Mouse (Mus musculus): Measurements from ENCODE around the gene Gsg1. TPM values are rescaled to one million over a fixed set of nuclear protein-coding genes. Genes with fewer than 3 reads are reported as not detected.

Gene Gsg1
- total RNA-seq, 2 experiments from 2014 or later, result 0.81 to 0.88 TPM

DNA sequence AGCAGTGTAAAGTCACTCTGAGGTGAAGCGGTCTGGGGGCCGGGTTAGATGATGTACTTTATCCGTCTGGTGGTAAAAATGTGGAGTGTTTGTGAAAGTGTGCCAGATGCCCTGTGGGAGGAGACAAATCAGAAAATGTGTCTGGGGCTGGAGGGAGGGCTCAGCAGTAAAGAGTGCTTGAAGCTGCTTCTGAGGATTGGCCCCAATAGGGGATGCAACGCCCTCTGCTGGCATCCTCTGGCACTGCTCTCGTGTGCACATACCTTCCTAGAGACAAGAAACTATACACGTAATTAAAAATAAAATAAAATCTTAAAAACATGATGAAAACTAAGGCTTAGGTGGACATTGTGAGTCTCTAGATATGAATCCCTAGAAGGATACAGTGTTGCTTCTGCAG lies 6.3 kb upstream of the Gsg1 start:
- no peak for DNase-seq

- peak; percentile 90 for DNase-seq
Observed at GRCm38 (mm10) chr6:135252728-135253077, 1.4 kb downstream of the Gsg1 start.

- no peak for DNase-seq
Observed at GRCm38 (mm10) chr6:135251849-135252727, 2.1 kb downstream of the Gsg1 start.

DNA sequence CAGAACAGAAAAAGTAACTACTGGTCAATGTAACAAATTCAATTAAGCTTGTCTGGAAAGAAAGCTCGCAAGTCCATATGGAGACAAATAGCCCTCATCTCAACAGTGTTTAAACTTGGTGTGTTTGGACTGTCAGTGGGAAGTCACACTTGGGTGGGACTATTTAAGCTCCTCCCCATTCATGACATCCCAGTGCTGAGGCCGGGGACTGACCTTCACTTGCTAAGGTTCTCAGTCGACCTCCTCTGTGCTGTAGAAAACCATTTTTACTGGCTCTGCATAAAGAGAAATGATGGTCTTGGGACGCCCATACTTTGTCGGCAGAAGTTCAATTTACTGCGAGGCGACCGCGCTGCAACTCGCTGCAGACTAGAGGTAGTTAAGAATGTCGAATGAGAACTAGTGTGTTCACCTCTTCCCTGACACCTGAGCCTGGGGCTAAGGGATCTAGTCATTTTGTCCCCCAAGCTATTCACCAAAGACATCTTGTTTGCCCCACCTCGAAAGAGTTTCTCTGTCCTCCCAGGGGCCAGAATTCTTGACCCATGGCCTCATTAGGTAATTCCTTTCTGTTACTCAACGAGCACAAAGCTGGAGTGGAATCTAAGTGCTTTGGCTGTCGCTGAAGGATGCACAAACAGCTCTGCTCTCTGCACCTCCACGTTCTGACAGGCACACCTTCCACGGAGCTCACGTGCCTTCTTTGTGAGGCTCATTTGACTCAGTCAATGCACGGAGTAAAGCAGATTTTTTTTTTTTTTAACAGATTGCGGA lies 3.0 kb downstream of the Gsg1 start:
- DNase-seq, result no peak

DNA sequence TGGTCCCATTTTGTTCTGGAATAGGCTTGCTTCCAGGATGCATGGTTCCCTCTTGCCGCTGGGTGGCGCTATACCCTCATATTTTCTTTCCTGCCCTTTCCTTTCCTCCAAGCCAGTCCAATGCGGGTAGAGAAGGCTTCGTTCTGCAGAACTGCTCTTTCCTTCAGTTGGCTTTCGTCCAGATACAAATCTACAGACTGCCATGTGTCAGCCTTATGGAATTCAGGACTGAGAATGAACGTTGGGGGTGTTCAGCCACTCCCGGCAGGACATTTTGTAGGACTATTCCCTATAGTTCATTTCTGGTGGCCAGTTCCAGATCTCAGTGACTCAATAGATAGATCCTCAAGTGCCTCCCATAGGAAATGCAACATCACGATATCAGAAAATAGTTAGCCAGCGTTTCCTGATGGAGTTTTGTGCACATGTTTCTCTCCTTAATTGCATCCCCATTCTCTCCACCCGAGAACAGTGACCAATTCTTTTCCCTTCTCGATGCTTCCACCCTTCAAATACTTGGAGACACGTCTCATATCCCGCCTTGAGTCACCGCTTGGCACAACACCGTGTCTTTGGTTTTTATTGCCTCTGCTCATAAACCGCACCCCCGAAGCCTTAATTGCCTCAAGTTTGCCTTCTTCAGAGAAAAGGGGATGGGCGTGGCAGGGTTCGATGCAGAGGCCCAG lies 4.2 kb downstream of the Gsg1 start:
- DNase-seq, result peak; percentile 83

DNA sequence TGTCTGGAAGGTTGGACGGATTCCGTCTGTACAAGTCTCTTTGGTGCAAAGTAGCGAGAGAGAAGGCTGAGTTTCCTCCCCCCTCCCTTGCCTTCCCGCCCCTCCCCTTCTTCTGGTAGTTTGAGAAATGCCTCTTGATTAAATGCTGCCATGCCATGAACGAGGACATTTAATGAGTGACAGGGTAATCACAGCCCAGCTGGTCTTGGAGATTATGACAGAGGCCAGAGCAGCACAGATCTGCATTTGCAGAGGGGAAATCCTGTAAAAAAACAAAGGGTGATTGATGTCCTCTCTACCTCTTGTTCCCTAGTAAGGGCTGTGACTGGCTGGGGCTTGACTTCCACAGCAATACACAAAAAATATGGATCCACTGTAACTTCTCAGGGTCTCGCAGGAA lies 6.3 kb downstream of the Gsg1 start:
- no peak for DNase-seq

DNA sequence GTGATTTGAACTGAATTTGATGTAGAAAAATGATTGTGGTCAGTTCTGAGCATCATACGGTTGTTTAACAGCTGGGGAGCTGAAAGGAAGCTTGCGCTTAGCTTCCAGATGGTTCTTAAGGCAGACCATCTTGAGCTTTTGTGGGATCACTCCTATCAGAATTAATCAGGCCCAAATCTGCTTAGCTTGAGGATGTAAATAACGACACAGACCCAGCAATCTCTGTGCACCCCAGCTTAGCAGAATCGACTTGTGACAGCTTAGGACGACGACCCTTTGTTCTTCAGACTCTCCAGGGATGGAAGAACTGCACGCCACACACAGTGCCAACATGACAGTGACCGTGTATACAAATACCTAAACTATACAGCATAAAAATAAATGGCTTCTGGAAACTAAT lies 8.6 kb downstream of the Gsg1 start:
- no peak for DNase-seq

DNA sequence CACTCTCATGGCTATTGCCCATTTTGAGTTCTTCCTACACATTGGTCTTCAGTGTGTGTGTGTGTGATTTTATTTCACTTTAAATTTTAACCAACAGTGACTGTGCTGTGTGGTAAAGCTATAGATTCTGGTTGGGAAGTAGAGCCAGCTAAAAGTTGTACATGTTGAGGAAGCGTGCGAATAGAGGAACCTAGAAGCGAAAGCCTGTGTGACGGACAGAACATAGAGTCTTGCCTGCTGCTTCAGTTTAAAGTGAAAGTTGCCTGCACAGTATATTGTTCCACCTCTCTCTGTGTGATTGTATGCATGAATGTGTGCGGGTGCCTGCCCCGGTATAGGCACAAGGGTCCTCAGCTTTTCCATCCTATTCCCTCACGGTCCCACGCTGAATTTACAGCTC lies 13.8 kb downstream of the Gsg1 start:
- DNase-seq, result no peak

- DNase-seq, result no peak
Observed at GRCm38 (mm10) chr6:135238211-135238610, 15.9 kb downstream of the Gsg1 start.

DNA sequence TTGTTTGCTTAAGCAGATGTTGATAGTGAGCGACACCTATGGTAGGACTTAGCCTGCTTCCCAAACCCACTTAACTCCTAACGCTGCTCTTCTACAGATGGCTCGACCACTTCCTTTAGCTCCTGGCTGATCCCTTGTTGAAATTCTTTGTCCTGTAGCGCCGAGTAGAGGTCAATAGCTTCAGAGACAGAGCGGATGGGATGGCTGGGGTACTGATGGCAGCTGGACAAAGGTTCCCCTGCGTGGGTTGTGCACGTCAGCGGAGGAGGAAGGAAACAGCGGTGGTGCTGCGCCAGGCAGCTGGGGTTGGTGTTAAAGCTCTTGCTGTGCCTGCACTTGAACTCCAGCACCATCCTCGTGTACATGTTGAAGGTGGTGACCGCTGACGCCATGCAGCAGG lies 16.8 kb downstream of the Gsg1 start:
- peak; percentile 51 for DNase-seq

- DNase-seq, result no peak
Observed at GRCm38 (mm10) chr6:135236576-135236975, 17.6 kb downstream of the Gsg1 start.

DNA sequence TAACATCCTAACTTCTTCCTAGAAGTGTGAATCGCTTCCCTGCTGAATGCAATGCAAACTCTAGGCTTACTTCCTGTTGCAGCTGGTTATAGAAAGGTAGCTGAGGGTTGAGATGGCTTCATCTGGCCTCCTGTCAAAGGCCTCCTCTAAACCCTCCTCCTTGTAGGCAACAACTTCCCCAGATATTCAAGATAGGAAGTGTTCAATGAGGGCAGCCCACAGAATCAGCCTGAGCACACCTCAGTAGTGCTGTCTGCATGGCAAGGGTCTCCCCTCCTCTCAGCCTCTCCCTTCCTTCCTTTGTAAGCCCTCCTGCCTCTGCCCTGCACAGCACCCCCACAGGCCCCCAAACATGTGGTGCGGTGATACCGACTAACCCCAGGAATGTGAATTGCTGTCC lies 18.4 kb downstream of the Gsg1 start:
- DNase-seq, result no peak

DNA sequence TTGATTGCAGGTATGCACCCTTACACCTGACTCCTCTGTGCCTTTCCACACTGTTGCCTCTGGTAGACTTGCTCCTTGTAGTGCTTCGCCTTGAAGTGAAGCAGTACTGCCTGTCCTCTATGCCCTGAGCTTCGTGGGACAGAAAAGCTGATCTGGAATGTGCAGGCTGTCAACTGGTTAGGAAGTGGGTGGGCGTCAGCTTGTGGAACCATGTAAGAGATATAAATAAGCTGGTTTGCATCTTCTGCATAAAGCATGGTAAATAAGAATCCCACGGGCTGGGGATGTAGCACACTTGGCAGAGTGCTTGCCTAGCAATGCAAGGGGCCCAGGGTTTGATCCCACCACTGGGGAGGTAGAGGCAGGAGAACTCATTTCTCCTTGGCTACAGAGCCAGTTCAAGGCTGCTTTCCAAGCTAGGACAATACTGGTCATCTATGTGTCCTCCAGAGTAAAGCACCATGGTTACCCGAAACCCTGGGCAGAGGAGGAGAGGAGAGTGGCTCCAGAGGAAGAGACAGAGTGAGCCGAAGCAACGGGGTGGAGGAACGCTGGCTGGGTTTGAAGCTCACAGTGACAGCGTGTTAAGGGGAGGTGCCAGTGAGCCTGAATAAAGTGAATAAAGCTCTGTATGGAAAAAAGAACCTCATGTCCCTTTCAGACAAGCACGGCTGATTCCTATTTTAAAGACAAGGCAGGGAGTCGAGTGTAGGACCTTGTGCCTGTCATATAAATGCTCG lies 21.5 kb downstream of the Gsg1 start:
- no peak for DNase-seq

- no peak for DNase-seq
Observed at GRCm38 (mm10) chr6:135230586-135230985, 23.6 kb downstream of the Gsg1 start.

- DNase-seq, result no peak
Observed at GRCm38 (mm10) chr6:135228465-135228941, 25.6 kb downstream of the Gsg1 start.

DNA sequence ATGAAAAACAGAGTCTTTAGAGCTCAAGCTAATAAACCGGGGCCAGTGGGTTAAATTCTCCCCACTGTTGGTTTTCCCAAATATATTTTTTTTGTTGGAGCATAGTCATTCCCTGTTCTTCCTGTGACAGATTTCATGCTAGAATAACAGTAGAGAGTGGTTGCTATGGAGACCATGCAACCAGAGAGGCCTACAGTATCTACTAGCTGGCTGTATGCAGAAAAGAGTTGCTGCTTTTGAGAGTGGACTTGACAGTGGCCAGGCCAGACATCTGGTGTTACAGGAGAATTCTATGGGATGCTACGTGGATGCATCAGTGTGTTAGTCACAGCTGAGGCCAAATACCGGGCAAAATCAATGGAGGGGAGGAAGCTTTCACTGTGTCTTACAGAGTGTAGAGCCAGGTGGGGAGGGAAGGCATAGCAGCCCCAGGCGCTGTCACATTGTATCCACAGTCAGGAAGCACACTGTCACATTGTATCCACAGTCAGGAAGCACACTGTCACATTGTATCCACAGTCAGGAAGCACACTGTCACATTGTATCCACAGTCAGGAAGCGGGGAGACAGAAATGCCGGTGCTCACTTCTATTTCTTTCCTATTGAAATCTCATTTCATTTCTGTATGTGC lies 30.2 kb downstream of the Gsg1 start:
- no peak for DNase-seq

DNA sequence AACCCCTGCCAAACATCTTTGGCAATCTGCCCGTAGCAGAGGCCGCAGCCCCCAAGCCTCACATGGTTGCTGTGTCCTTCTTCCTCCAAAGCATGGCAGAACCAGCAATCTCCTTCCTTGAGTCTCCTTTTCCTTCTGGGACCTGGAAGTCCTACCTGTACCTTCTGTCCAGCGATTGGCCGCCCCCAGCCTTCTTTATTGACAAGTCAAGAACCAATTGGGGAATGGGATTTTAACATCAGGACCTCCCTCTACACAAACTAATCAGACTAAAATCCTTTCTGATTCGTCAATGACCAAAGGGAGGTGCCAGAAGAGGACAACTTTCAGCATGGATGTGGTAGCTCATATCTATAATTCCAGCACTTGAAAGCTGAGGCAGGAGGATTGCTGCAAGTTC lies 34.2 kb downstream of the Gsg1 start:
- DNase-seq, result no peak

GRCm38 (mm10) chr6:135218330-135218729 lies 35.8 kb downstream of the Gsg1 start:
- DNase-seq, result no peak

DNA sequence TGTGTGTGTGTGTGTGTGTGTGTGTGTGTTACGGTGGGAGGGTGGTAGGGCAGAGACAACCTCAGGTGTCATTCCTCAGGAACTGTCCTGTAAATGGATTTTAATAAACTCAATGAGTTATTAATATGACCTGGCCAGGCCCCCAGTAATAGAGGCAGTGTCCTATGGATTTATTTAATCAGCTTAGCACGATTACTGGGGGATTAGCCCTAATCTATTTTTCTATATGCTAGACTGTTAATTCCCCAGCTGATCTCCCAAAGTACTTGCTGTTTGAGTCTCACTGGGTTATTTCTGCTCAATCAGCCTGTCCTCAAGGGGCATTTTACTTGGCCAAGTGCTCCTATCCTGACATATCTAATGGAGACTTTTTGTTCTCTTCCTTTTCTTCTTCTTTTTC lies 41.5 kb downstream of the Gsg1 start:
- DNase-seq, result no peak

DNA sequence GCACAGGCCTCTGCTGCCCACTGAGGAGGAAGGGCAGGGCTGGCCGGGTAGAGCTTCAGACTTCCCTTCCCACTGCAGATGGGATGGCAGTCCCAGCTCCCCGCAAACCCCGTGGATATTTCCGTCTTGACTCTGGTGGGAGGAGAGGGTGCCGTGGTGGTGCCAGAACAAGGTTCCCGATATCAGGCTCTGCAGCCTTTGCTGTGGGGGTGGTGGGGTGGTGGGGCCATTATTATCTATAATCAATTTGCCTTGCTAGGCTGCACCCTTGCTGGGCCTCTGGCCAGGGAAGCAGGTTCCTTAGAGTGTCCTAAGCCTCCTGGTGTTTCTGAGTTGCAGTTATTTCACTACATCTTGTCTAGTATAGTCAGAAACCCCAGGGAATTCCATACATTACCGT lies 43.0 kb downstream of the Gsg1 start:
- no peak for DNase-seq

GRCm38 (mm10) chr6:135206909-135207308 lies 47.2 kb downstream of the Gsg1 start:
- DNase-seq, result no peak

GRCm38 (mm10) chr6:135205802-135206201 lies 48.3 kb downstream of the Gsg1 start:
- no peak for DNase-seq

Measured in heart, postnatal 4 days (tissue).